Mouse (Mus musculus): ENCODE results near the gene Npr2.

The Npr2 gene

GRCm38 (mm10) chr4:43673703-43674102, 42.0 kb downstream of the Npr2 start:
- DNase-seq: no peak

GRCm38 (mm10) chr4:43674974-43675373, 43.2 kb downstream of the Npr2 start:
- no peak for DNase-seq

- no peak for DNase-seq
These were observed 43.9 kb downstream of the Npr2 start for GRCm38 (mm10) chr4:43675608-43676007.

GRCm38 (mm10) chr4:43678541-43678940, 46.8 kb downstream of the Npr2 start:
- DNase-seq: peak; percentile 75

GRCm38 (mm10) chr4:43679416-43680043, 47.8 kb downstream of the Npr2 start:
- DNase-seq: no peak

GRCm38 (mm10) chr4:43690021-43690420, 58.3 kb downstream of the Npr2 start:
- no peak for DNase-seq

GRCm38 (mm10) chr4:43691026-43691425, 59.3 kb downstream of the Npr2 start:
- DNase-seq: no peak

- DNase-seq: peak; percentile 24
These were observed 62.1 kb downstream of the Npr2 start for GRCm38 (mm10) chr4:43693806-43694241.

- DNase-seq: no peak
These were observed 62.9 kb downstream of the Npr2 start for GRCm38 (mm10) chr4:43694439-43695248.

- DNase-seq: no peak
These were observed 63.5 kb downstream of the Npr2 start for GRCm38 (mm10) chr4:43695249-43695671.

- DNase-seq: no peak
These were observed 64.8 kb downstream of the Npr2 start for GRCm38 (mm10) chr4:43696561-43696960.

- no peak for DNase-seq
These were observed 69.0 kb downstream of the Npr2 start, which contains the start of gene Olfr70 for GRCm38 (mm10) chr4:43700707-43701106. Gene Olfr70, minus strand, starts transcription at chr4:43700807.

All from layer of hippocampus, adult 9-11 months (tissue).